33 mouse cellular contexts compared by ENCODE assay signal in genomic region chr17:83653635-83654034, GRCm38 (mm10). TPM values are rescaled to one million over a fixed set of nuclear protein-coding genes. Genes with fewer than 3 reads are reported as not detected.
A peak's percentile ranks its signal among the peaks of the same experiment; 100 is the strongest.
DNase-seq lines count a peak whose midpoint lies in the region; ATAC-seq and TF ChIP-seq lines count a peak whose summit lies in the region.
"Had no signal": no experiment of that assay in that cellular context is flagged by ENCODE, and none has a peak within 500 bp of the region (broad histone marks: within the 10 kb centered on the region; RNA-seq: fewer than 3 reads in every experiment).

No protein-coding gene starts in this region.

- H3K4me1 ChIP-seq in ES-Bruce4 (ENCODE audit: control insufficient read depth, insufficient read depth, low read length), result peaks cover 2% of the 10 kb centered on the region
- H3K4me1 ChIP-seq: heart, embryonic 15.5 days; intestine, embryonic 15.5 days; limb, embryonic 13.5 days had no signal

- no peak for TF ChIP-seq EP300 in ES-Bruce4 (IDR thresholded peaks at IDR 0.05; ENCODE audit: insufficient read depth, low read depth, low read length)

- no peaks in the 10 kb centered on the region for H3K9me3 ChIP-seq in ES-Bruce4 (replicated peaks; ENCODE audit: control insufficient read depth, insufficient read depth, low read length, poor library complexity, severe bottlenecking)
- H3K9me3 ChIP-seq: heart, embryonic 10.5 days; heart, embryonic 15.5 days; intestine, embryonic 15.5 days; limb, embryonic 13.5 days; neural tube, embryonic 13.5 days had no signal

- peak; percentile 27 for DNase-seq in CD4-positive helper T cell, adult 2 months (ENCODE audit: low read depth, low spot score)
- DNase-seq in heart, adult 9 months (ENCODE audit: low spot score in 2 of 2), result no peak
- DNase-seq in right cerebral cortex, postnatal 4 days, result no peak
- DNase-seq: adrenal gland, adult 2 months; adrenal gland, postnatal 36 days; B cell, adult 2 months; cerebellum, adult 8-10 months; cerebellum, postnatal 25 days; gastrocnemius, postnatal 14 days; kidney, adult 2 months; kidney, postnatal 36 days; lung, postnatal 4 days had no signal

- peak overlapping the region; percentile 3; the same call in 1 of the 2 replicates for H3K9ac ChIP-seq in ES-Bruce4 (ENCODE audit: low read depth, poor library complexity, severe bottlenecking)
- H3K9ac ChIP-seq: heart, embryonic 15.5 days; intestine, embryonic 15.5 days; limb, embryonic 13.5 days; neural tube, embryonic 13.5 days had no signal

- peak overlapping the region; percentile 48; the same call in 1 of the 2 replicates for H3K27ac ChIP-seq in ES-Bruce4 (ENCODE audit: insufficient read depth, low read length)
- H3K27ac ChIP-seq: heart, embryonic 15.5 days; intestine, embryonic 15.5 days; layer of hippocampus, adult 2 months; limb, embryonic 13.5 days; neural tube, embryonic 13.5 days had no signal

- H3K4me3 ChIP-seq in ES-Bruce4 (ENCODE audit: low read depth, low read length), result peak overlapping the region; percentile 61
- H3K4me3 ChIP-seq: heart, embryonic 10.5 days; heart, embryonic 15.5 days; intestine, embryonic 15.5 days; layer of hippocampus, adult 2 months; limb, embryonic 13.5 days; myocyte; neural tube, embryonic 13.5 days had no signal

- peak; percentile 52 for ATAC-seq in erythroid progenitor cell, adult 5-6 weeks (replicated peaks; ENCODE audit: low FRiP score, poor library complexity, severe bottlenecking)
- peak; percentile 29; the same call in 1 of the 2 replicates for ATAC-seq in megakaryocyte-erythroid progenitor cell, adult 5-6 weeks (replicated peaks; ENCODE audit: low FRiP score, low TSS enrichment, poor library complexity, severe bottlenecking)
- ATAC-seq: activated CD4-positive, CD25-positive, alpha-beta regulatory T cell, adult 4 months; forebrain, embryonic 16.5 days; hindbrain, embryonic 16.5 days; intestine, embryonic 15.5 days; midbrain, embryonic 16.5 days had no signal

- H3K36me3 ChIP-seq in ES-Bruce4 (ENCODE audit: control insufficient read depth, insufficient read depth, low read length, poor library complexity, severe bottlenecking), result no peaks in the 10 kb centered on the region
- H3K36me3 ChIP-seq: heart, embryonic 10.5 days; heart, embryonic 15.5 days; intestine, embryonic 15.5 days; limb, embryonic 13.5 days; neural tube, embryonic 13.5 days had no signal

- TF ChIP-seq CTCF in ES-Bruce4 (IDR thresholded peaks at IDR 0.05; ENCODE audit: low read depth, low read length), result peak; percentile 3

- H3K27me3 ChIP-seq in ES-Bruce4 (ENCODE audit: control insufficient read depth, insufficient read depth, low read length, poor library complexity, severe bottlenecking), result no peaks in the 10 kb centered on the region
- H3K27me3 ChIP-seq: heart, embryonic 15.5 days; intestine, embryonic 15.5 days; limb, embryonic 13.5 days; neural tube, embryonic 13.5 days had no signal

- no peak for TF ChIP-seq POLR2A in ES-Bruce4 (IDR thresholded peaks at IDR 0.05; ENCODE audit: insufficient read depth, low read length)

RNA-seq across cellular contexts. Expression of gene Kcng3, which starts 21.9 kb away (rescaled TPM):
- 1.1 and 1.3 TPM in 2 replicates for polyA plus RNA-seq in ES-Bruce4 (2011; ENCODE audit: insufficient read depth, insufficient read length, low read depth, missing spikeins)
- total RNA-seq in erythroid progenitor cell, adult 5-6 weeks (2015; ENCODE audit: low replicate concordance), result not detected in 2 replicates
- not detected in 2 replicates for total RNA-seq in erythroid progenitor cell, adult 5-6 weeks (2017; ENCODE audit: low replicate concordance)
- 0.17 TPM in 1 of 2 replicates, not detected in the other for total RNA-seq in megakaryocyte-erythroid progenitor cell, adult 5-6 weeks (2014; fragmentation: Nextera tagmentation)
- 0.23 TPM in 1 of 2 replicates, not detected in the other for total RNA-seq in megakaryocyte-erythroid progenitor cell, adult 5-6 weeks (2017)
- total RNA-seq: gastrocnemius, postnatal 14 days; granulocyte monocyte progenitor cell, adult 5-6 weeks; heart, postnatal 25 days had no signal
- polyA plus RNA-seq: embryonic facial prominence, embryonic 11.5 days; forebrain, embryonic 11.5 days; heart, embryonic 10.5 days; heart, embryonic 15.5 days; hindbrain, embryonic 16.5 days; intestine, embryonic 15.5 days; kidney, embryonic 16.5 days; limb, embryonic 13.5 days; lung, embryonic 16.5 days; myocyte; neural tube, embryonic 13.5 days; stomach, embryonic 14.5 days had no signal

RNA-seq across cellular contexts. Expression of gene Mta3, which starts 52.3 kb away (rescaled TPM):
- 162 and 164 TPM in 2 replicates for polyA plus RNA-seq in ES-Bruce4 (2011; ENCODE audit: insufficient read depth, insufficient read length, low read depth, missing spikeins)
- 61.6 and 69.6 TPM in 2 replicates for total RNA-seq in erythroid progenitor cell, adult 5-6 weeks (2015; ENCODE audit: low replicate concordance)
- 57.6 and 59.2 TPM in 2 replicates for total RNA-seq in erythroid progenitor cell, adult 5-6 weeks (2017; ENCODE audit: low replicate concordance)
- total RNA-seq in megakaryocyte-erythroid progenitor cell, adult 5-6 weeks (2014; fragmentation: Nextera tagmentation), result 76.4 and 86.3 TPM in 2 replicates
- total RNA-seq in megakaryocyte-erythroid progenitor cell, adult 5-6 weeks (2017), result 68.2 and 77.5 TPM in 2 replicates
